Mouse (Mus musculus) urinary bladder, postnatal 10 days (tissue): ENCODE measurements at regions not wholly inside any gene's neighbourhood (a gene's known extent, or its start where the extent isn't known, plus 50 kb on each side); places are given as distances from the start of the nearest gene placed in this dataset.

Experiments used
- DNase-seq: peaks from one replicate; pipeline ENCODE4 v3.0.0; 2022; ENCODE audit warnings: low spot score

DNA sequence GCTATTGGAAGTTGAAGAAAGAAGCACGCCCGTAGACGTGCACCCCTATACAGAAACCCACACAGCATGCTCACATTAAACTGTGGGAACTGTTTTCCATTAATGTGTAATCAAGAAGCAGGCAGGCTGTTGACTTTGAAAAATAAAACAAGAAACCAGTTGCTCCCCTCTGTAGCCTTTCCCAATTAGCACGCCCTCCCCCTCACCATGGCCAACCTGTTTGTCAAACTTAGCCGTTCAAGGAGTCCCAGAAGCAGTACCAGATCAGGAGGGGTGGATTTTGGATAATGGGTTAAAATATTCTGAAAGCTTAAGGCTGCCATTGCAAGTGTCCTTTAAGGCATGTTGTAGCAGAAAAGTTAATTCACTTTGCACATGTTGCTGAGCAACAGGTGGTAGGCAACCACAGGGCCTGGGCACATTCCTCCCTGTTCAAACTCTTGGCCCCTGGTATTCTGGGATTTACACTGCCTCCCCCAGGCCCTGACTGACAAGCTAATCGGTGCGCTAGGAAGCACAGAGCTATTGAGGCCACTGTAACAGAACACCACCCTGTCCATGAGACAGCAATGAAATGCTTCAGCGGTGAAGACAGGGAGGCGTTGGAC, 277.3 kb upstream of the Nr2f2 start:
- DNase-seq, result no peak

DNA sequence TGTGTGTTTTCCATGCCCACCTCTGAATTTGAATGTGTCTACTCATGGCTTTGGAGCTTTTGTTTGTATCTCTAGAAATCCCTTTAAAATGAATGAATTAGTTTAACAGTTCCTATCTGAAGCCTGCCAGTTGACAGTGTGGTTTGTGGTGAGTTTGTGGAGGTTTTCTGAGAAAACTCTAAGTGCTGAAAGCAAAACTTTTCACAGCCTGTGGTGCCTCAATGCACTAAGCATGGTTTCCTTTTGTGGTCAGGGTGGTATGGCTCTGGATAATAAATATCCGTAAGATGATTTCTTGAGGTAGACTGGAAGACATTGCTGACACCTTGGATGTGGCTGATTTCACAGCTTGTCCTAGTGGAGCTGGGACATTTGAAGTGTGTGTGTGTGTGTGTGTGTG, 276.5 kb upstream of the Nr2f2 start:
- DNase-seq, result no peak

- DNase-seq, result no peak
Measured at GRCm38 (mm10) chr7:70641217-70641616, 274.7 kb upstream of the Nr2f2 start.

DNA sequence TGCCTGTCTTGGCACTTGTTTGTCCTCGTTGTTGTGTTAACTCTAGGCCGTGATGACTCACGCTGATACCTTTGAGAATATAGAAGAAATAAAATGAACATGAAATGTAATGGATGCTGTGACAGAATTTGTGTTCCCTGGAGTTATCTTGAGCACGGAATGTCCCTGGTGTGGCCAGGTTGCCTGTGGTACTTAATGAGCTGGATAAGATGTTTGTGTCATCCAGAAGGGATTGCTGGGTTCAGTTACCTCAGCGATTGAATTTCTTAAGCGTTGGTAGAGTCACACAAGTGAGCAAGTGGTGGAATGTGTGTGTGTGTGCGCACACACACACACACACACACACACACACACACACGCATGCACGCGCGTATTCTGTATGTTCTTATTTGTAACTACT, 274.0 kb upstream of the Nr2f2 start:
- DNase-seq, result no peak

GRCm38 (mm10) chr7:70638161-70638560, 271.6 kb upstream of the Nr2f2 start:
- DNase-seq, result no peak

DNA sequence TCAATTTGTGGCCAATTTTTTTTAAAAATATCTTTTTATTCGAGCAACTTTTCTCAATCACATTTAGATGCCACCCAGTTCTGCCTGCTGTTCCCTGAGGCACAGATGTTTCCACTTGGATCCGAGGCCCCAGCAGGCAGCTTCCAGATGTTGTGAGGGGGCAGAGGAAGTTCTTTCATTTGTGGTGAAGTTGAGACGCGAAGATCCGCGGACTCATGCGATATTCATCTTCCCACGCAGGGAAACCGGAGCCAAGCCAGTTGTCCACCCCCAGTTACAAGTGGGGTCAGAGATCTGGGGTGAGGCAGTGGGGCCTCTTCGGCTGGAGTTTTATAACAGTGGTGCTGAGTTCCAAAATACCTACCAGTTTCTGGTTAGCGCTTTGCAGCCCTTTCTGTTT, 267.5 kb upstream of the Nr2f2 start:
- DNase-seq, result no peak

DNA sequence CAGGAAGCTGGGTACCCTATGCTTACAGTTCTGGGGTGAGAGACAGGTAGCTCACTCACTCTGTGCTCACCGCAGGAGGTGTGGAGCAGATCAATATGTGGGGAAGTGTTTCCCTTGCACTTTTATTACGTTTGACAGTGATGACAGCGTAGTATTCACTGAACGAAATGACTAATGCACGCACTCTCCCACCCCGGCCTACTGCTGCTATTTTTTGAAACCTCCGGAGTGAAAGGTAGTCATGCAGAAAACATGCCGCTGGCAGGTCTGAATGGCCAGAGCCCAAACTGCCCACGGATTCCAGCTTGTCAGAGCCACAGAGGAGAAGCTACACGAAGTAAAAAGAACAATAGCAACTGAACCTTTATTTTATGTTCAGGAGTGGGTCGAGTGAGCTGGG, 267.0 kb upstream of the Nr2f2 start:
- no peak for DNase-seq

GRCm38 (mm10) chr7:70625643-70626231, 259.2 kb upstream of the Nr2f2 start:
- DNase-seq, result no peak

- peak; percentile 30 for DNase-seq
Measured at GRCm38 (mm10) chr7:70624727-70625642, 258.4 kb upstream of the Nr2f2 start.

GRCm38 (mm10) chr7:70624031-70624726, 257.6 kb upstream of the Nr2f2 start:
- DNase-seq, result no peak

- DNase-seq, result no peak
Measured at GRCm38 (mm10) chr7:70619400-70619799, 252.9 kb upstream of the Nr2f2 start.

- no peak for DNase-seq
Measured at GRCm38 (mm10) chr7:70618270-70618669, 251.7 kb upstream of the Nr2f2 start.

DNA sequence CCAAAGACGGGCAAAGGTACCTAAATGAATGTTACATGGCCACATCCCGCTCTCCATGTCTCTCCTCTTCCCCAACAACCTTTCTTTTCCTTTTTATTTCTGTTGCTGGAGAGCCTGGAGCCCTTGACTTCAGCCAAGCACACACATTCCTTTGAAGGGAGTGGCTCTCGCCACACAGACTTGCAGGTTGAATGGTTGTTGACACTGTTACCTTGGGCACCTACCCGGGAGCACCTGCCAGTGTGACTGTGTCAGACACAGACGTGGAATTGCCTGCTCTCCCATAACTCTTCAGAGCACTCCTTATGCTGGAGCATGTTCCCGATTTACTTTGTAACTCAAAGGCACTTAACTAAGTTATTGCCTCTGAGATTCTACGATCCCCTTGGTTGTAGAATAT, 240.0 kb upstream of the Nr2f2 start:
- DNase-seq, result no peak

GRCm38 (mm10) chr7:70604471-70605174, 238.1 kb upstream of the Nr2f2 start:
- no peak for DNase-seq

GRCm38 (mm10) chr7:70593027-70593426, 226.5 kb upstream of the Nr2f2 start:
- no peak for DNase-seq

DNA sequence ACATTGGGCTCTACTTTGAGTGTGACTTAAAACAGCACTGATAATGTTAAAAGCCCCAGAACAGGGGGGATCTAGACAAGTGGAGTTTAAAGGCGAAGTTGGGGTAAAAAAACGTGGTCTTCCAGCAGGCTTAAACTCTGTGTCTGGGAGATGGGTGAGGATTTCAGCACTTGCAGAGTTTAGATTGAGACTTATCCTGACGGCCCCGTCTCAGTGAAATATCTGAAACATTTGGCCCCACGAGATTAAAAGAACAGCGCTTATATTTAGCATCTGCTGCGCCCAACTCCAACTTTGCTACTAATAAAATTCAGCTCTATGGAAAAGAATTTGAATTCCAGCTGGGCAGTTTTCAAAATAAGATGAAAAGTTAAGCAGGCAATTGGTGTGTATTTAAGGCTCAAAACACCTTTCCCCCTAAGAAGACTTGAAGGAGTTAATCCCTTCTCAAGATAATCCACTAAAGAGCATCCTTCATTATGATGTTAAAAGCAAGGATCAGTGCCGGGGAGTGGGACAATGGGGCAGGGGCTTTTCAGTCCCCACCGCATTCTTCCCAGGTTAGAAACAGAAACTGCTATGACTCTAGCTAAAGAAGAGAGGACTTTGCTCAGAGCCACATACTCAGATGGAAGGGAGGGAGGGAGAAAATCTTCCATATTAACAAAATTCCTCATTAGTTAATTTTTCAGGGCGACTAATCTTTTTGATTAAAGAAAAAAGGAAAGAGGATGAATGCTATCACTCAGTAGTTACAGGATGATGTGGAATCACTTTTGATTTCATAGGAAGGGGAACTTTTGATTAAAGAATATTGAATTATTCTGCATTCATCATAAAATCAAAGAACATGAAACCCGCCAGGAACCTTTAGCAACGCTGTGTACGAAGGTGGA, 225.1 kb upstream of the Nr2f2 start:
- no peak for DNase-seq

- no peak for DNase-seq
Measured at GRCm38 (mm10) chr7:70589713-70590112, 223.2 kb upstream of the Nr2f2 start.

- DNase-seq, result no peak
Measured at GRCm38 (mm10) chr7:70588061-70588460, 221.5 kb upstream of the Nr2f2 start.

DNA sequence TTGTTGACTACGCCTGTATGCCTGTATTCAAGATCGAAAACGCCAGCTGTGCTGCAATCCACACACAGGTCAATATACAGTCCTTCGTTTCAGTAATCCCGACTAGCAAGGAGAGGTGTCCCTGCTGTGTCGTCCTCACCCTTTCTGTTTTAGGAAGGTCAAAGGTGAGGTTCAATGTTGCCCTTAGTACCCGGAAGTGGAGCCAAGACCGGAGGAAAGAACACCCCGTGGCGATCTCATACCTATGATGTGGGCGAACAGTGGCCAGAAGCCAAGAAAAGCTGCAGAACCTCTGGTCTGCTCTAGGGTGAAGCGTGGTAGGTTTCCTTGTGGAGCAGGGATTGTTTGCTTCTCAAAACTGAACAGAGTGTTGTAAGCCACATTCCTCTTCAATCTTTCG, 217.9 kb upstream of the Nr2f2 start:
- no peak for DNase-seq

- no peak for DNase-seq
Measured at GRCm38 (mm10) chr7:70576112-70576910, 209.8 kb upstream of the Nr2f2 start.
